Mouse (Mus musculus): ENCODE results near the gene Ddx17. TPM values are rescaled to one million over a fixed set of nuclear protein-coding genes. Genes with fewer than 3 reads are reported as not detected.

The Ddx17 gene
- polyA plus RNA-seq, 1 experiment, result 554 TPM

DNA sequence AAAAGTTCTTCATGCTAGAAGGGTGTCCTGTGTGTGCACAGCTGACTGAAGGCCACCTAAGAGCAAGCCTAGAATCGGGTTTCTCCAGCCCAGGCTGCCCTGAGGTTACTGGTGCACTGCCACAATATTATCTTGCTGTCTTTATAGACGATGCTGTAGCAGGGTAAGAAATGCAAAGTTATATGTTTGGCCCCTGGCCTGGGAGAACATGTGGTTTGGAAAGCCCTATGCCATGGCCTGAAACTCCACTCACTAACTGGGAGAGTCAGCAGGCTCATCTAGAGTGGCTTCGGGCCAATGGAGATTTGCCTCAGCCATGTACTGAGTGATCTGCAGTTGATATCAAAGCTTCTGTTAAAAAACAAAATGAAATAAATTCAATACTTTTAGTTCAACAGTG lies 12.7 kb downstream of the Ddx17 start:
- Histone ChIP-seq H3K36me3 (ENCODE audit: control insufficient read depth, insufficient read depth, low read length) (peaks cover 100% of the 10 kb centered on the region), H3K27ac (ENCODE audit: control insufficient read depth, insufficient read depth, low read length) (no peak overlapping the region), H3K27me3 (ENCODE audit: control insufficient read depth, insufficient read depth, low read length) (no peaks in the 10 kb centered on the region), H3K4me1 (replicated peaks; ENCODE audit: control insufficient read depth, insufficient read depth, low read length) (no peaks in the 10 kb centered on the region), H3K4me3 (ENCODE audit: control insufficient read depth, insufficient read depth, low read length) (no peak overlapping the region)
- no peak for DNase-seq
- TF ChIP-seq POLR2A (IDR thresholded peaks at IDR 0.05; ENCODE audit: control insufficient read depth, extremely low read depth, insufficient read depth, low read length, poor library complexity) (no peak), CTCF (IDR thresholded peaks at IDR 0.05; ENCODE audit: borderline replicate concordance, control insufficient read depth, extremely low read depth, insufficient read depth, low read length, poor library complexity) (no peak)
- WGBS, result 95% methylated on average over 3 of the region's 3 CpGs

DNA sequence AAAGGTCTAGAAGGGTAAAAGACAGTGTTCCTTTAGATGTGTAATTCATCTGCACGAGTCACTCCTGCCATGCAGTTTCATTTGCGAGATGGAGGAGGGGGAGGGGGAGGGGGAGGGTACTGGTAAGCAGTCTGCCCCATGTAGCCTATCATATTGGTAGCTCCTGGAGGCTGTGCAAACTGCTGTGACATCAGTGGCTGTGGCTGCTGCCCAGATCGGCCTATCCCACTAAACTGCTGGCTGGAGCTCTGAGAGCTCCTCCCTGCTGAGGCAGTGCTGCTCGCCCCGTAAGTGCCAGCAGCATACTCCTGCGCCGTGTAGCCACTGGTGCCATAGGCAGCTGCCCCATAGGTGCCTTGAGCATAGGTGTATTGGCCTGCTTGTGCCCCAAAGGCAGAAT lies 16.6 kb downstream of the Ddx17 start:
- no peak overlapping the region for H3K27ac ChIP-seq (ENCODE audit: control insufficient read depth, insufficient read depth, low read length)
- H3K4me3 ChIP-seq (ENCODE audit: control insufficient read depth, insufficient read depth, low read length), result no peak overlapping the region
- TF ChIP-seq POLR2A (IDR thresholded peaks at IDR 0.05; ENCODE audit: control insufficient read depth, extremely low read depth, insufficient read depth, low read length, poor library complexity), result no peak
- no peak for TF ChIP-seq CTCF (IDR thresholded peaks at IDR 0.05; ENCODE audit: borderline replicate concordance, control insufficient read depth, extremely low read depth, insufficient read depth, low read length, poor library complexity)
- 97% methylated on average over 7 of the region's 7 CpGs for WGBS
- DNase-seq, result no peak
- H3K27me3 ChIP-seq (ENCODE audit: control insufficient read depth, insufficient read depth, low read length), result no peaks in the 10 kb centered on the region
- H3K4me1 ChIP-seq (replicated peaks; ENCODE audit: control insufficient read depth, insufficient read depth, low read length), result no peaks in the 10 kb centered on the region
- peaks cover 76% of the 10 kb centered on the region for H3K36me3 ChIP-seq (ENCODE audit: control insufficient read depth, insufficient read depth, low read length)

DNA sequence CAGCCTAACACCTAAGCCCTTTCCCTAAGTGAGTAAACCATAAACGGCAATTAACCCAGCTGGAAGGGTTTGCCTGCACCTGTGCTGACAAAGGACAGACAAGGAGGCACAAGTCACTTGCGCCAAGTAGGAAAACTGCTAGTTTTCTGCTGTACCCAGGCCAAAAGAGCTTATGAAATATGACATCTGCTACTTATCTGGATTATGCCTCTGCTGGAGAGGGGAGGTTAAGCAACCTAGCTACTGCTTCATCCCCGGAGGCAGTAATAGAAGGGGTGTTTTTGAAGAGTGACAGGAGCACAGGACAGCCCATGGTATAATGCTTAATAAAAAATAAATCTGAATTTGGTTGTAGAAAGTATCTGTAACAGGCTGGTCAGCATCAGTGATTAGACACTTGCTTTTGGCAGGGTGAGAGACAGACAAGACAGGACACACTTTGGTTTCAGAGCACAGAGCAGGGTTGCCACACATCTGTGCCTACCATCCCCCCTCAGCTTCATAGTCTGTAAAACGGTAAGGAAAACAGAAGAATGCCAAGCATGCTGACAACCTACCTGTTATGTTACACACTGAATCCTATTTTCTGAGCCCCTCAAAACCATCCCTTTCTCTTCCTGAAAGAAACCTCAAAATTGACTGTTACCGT lies 18.4 kb downstream of the Ddx17 start:
- DNase-seq, result no peak
- Histone ChIP-seq H3K27ac (ENCODE audit: control insufficient read depth, insufficient read depth, low read length) (no peak overlapping the region), H3K4me3 (ENCODE audit: control insufficient read depth, insufficient read depth, low read length) (no peak overlapping the region), H3K36me3 (ENCODE audit: control insufficient read depth, insufficient read depth, low read length) (peaks cover 57% of the 10 kb centered on the region), H3K4me1 (replicated peaks; ENCODE audit: control insufficient read depth, insufficient read depth, low read length) (no peaks in the 10 kb centered on the region), H3K27me3 (ENCODE audit: control insufficient read depth, insufficient read depth, low read length) (no peaks in the 10 kb centered on the region)
- WGBS, result 86% methylated on average over 5 of the region's 5 CpGs
- TF ChIP-seq POLR2A (IDR thresholded peaks at IDR 0.05; ENCODE audit: control insufficient read depth, extremely low read depth, insufficient read depth, low read length, poor library complexity) (no peak), CTCF (IDR thresholded peaks at IDR 0.05; ENCODE audit: borderline replicate concordance, control insufficient read depth, extremely low read depth, insufficient read depth, low read length, poor library complexity) (no peak)

DNA sequence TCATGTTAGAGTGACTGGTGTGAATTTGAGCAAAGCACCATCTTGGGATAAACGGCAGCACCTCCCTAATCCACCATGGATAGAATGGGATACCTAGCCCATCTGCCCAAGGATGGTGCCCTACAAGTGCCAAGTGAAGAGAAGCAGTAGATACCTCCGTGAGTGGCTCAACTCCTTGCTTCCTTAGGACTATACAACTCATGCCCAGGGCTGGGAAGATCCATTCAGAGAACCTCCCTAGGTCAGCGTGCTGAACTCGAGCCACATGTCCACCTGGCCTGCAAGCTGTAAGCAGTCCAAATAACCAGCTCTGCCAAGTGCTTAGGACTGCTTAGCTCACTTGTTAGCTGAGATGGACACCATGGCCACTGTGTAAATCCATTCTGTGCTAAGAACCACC lies 19.3 kb downstream of the Ddx17 start:
- no peaks in the 10 kb centered on the region for H3K27me3 ChIP-seq (ENCODE audit: control insufficient read depth, insufficient read depth, low read length)
- no peak overlapping the region for H3K27ac ChIP-seq (ENCODE audit: control insufficient read depth, insufficient read depth, low read length)
- H3K4me1 ChIP-seq (replicated peaks; ENCODE audit: control insufficient read depth, insufficient read depth, low read length), result no peaks in the 10 kb centered on the region
- peaks cover 48% of the 10 kb centered on the region for H3K36me3 ChIP-seq (ENCODE audit: control insufficient read depth, insufficient read depth, low read length)
- 93% methylated on average over 4 of the region's 4 CpGs for WGBS
- DNase-seq, result no peak
- no peak for TF ChIP-seq POLR2A (IDR thresholded peaks at IDR 0.05; ENCODE audit: control insufficient read depth, extremely low read depth, insufficient read depth, low read length, poor library complexity)
- TF ChIP-seq CTCF (IDR thresholded peaks at IDR 0.05; ENCODE audit: borderline replicate concordance, control insufficient read depth, extremely low read depth, insufficient read depth, low read length, poor library complexity), result no peak
- no peak overlapping the region for H3K4me3 ChIP-seq (ENCODE audit: control insufficient read depth, insufficient read depth, low read length)

DNA sequence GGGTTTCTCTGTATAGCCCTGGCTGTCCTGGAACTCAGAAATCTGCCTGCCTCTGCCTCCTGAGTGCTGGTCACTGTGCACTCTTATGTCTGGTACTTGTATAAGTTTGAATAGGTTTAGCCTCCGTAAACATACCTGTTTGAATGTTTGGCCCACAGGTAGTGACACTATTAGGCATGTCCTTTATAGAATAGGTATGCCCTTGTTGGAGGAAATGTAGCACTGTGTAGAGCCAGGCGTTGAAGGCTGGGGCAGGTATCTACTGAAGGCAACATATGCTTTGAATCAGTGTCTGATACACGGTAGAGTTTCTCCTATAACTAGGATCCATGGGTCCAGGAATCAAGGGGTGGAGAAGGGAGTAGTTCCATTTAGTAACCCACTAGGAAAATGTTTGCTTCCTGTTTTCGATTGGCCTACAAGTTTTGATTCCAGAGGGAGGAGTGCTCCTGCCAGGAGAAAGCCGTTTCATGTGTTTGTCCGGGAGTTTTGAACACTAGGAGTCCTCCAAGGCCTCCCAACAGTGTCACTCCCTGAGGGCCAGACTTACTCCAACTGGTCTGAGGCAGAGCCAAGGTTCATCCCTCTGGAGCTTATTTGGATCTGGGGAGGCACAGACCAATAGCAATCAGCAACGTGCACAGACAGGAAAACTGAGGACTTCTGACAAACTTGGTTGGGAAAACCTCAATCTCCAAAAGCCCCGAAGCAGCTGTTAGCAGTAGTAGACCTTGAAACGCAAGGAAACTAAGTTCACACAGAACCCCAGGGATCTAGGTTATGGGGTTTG lies 20.4 kb downstream of the Ddx17 start:
- TF ChIP-seq POLR2A (IDR thresholded peaks at IDR 0.05; ENCODE audit: control insufficient read depth, extremely low read depth, insufficient read depth, low read length, poor library complexity) (no peak), CTCF (IDR thresholded peaks at IDR 0.05; ENCODE audit: borderline replicate concordance, control insufficient read depth, extremely low read depth, insufficient read depth, low read length, poor library complexity) (no peak)
- no peak for DNase-seq

DNA sequence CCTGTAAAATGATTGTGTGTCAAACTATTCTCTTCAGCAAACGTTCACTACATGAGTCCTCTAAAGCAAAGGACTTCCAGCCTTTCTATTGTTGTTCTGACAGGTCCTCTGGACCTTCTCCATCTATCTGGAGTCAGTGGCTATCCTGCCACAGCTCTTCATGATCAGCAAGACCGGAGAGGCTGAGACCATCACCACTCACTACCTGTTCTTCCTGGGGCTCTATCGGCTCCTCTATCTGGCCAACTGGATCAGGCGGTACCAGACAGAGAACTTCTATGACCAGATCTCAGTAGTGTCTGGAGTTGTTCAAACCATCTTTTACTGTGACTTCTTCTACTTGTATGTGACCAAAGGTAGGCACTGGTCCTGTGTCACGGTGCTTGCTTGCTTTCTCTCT lies 21.0 kb downstream of the Ddx17 start:
- TF ChIP-seq POLR2A (IDR thresholded peaks at IDR 0.05; ENCODE audit: control insufficient read depth, extremely low read depth, insufficient read depth, low read length, poor library complexity) (no peak), CTCF (IDR thresholded peaks at IDR 0.05; ENCODE audit: borderline replicate concordance, control insufficient read depth, extremely low read depth, insufficient read depth, low read length, poor library complexity) (no peak)
- WGBS, result 87% methylated on average over 5 of the region's 5 CpGs
- DNase-seq, result no peak
- H3K4me1 ChIP-seq (replicated peaks; ENCODE audit: control insufficient read depth, insufficient read depth, low read length), result no peaks in the 10 kb centered on the region
- H3K27me3 ChIP-seq (ENCODE audit: control insufficient read depth, insufficient read depth, low read length), result no peaks in the 10 kb centered on the region
- H3K4me3 ChIP-seq (ENCODE audit: control insufficient read depth, insufficient read depth, low read length), result no peak overlapping the region
- peaks cover 32% of the 10 kb centered on the region for H3K36me3 ChIP-seq (ENCODE audit: control insufficient read depth, insufficient read depth, low read length)
- H3K27ac ChIP-seq (ENCODE audit: control insufficient read depth, insufficient read depth, low read length), result no peak overlapping the region

More for the DNA sequence above, 20.4 kb downstream of the Ddx17 start:
- H3K27me3 ChIP-seq (ENCODE audit: control insufficient read depth, insufficient read depth, low read length), result no peaks in the 10 kb centered on the region
- WGBS, result 83% methylated on average over 9 of the region's 9 CpGs
- H3K36me3 ChIP-seq (ENCODE audit: control insufficient read depth, insufficient read depth, low read length), result peaks cover 38% of the 10 kb centered on the region
- H3K4me1 ChIP-seq (replicated peaks; ENCODE audit: control insufficient read depth, insufficient read depth, low read length), result no peaks in the 10 kb centered on the region
- no peak overlapping the region for H3K4me3 ChIP-seq (ENCODE audit: control insufficient read depth, insufficient read depth, low read length)
- H3K27ac ChIP-seq (ENCODE audit: control insufficient read depth, insufficient read depth, low read length), result no peak overlapping the region

All from thymus, adult 2 months (tissue).